Mouse (Mus musculus) embryonic facial prominence, embryonic 11.5 days (tissue): ENCODE measurements around the gene Dand5. TPM values are rescaled to one million over a fixed set of nuclear protein-coding genes. Genes with fewer than 3 reads are reported as not detected.
A peak's percentile ranks its signal among the peaks of the same experiment; 100 is the strongest.

Source experiments
- ATAC-seq: fragments of 200-750 bp; cut with Nextera tagmentation; replicated peaks from 2 replicates; pipeline ENCODE4 v1.8.0; 2017; ENCODE audit warnings: low read depth; ENCODE audit not compliant: insufficient number of reproducible peaks, low FRiP score, low TSS enrichment
- DNase-seq: peaks from one replicate; pipeline ENCODE4 v3.0.0-alpha.2; 2015; ENCODE audit warnings: low spot score
- H3K27ac ChIP-seq: fragments of 300-500 bp; sonication (generic); replicated peaks from 2 replicates; pipeline ENCODE4 v1.5.1; 2014; ENCODE audit warnings: mild to moderate bottlenecking, low read depth, low read length, control low read depth
- H3K27me3 ChIP-seq: fragments of 300-500 bp; sonication (generic); 2 replicates; pipeline ENCODE4 v1.6.1; 2014; ENCODE audit warnings: mild to moderate bottlenecking, low read length, moderate library complexity, mixed read lengths; ENCODE audit not compliant: control insufficient read depth, insufficient read depth
- H3K36me3 ChIP-seq: fragments of 300-500 bp; sonication (generic); replicated peaks from 2 replicates; pipeline ENCODE4 v1.6.1; 2014; ENCODE audit warnings: low read depth, mild to moderate bottlenecking, low read length, moderate library complexity, mixed read lengths; ENCODE audit not compliant: control insufficient read depth, insufficient read depth
- H3K4me1 ChIP-seq: fragments of 300-500 bp; sonication (generic); 2 replicates; pipeline ENCODE4 v1.6.1; 2014; ENCODE audit warnings: low read length, mixed read lengths; ENCODE audit not compliant: control insufficient read depth, insufficient read depth
- H3K4me2 ChIP-seq: fragments of 300-500 bp; sonication (generic); 2 replicates; pipeline ENCODE4 v1.6.1; 2014; ENCODE audit warnings: low read depth, mild to moderate bottlenecking, control low read depth, low read length, moderate library complexity
- H3K4me3 ChIP-seq: fragments of 300-500 bp; sonication (generic); 2 replicates; pipeline ENCODE4 v1.5.1; 2014; ENCODE audit warnings: low read depth, low read length, control low read depth
- H3K9ac ChIP-seq: fragments of 300-500 bp; sonication (generic); replicated peaks from 2 replicates; pipeline ENCODE4 v1.6.1; 2014; ENCODE audit warnings: mild to moderate bottlenecking, control low read depth, low read length
- H3K9me3 ChIP-seq: fragments of 300-500 bp; sonication (generic); replicated peaks from 2 replicates; pipeline ENCODE4 v1.6.1; 2016; ENCODE audit warnings: mild to moderate bottlenecking, low read length, inconsistent platforms, mixed read lengths; ENCODE audit not compliant: control insufficient read depth
- WGBS: fragments of 180-500 bp; shearing (Covaris S2); extraction: QIAGEN DNeasy Blood & Tissue Kit; methylation state at CpG from one replicate; pipeline ENCODE4 v1.1.7; 2014; 5-methylcytosine and 5-hydroxymethylcytosine counted together
- polyA plus RNA-seq: library from polyadenylated mRNA; unstranded; fragments of >200 nt; fragmentation: Nextera tagmentation; extraction: Ambion mirVana; gene quantifications from 2 replicates; pipeline ENCODE4 v1.2.1, GENCODE M21; 2014

Gene Dand5
- polyA plus RNA-seq, 1 experiment from 2014 or later, result 3.6 TPM

- H3K4me1 ChIP-seq, result no peaks in the 10 kb centered on the region; the same call in 1 of the 2 replicates
- no peaks in the 10 kb centered on the region for H3K9me3 ChIP-seq
- ATAC-seq (no peak), DNase-seq (no peak)
- WGBS, result 51% methylated on average over 13 of the region's 13 CpGs
- no peak overlapping the region for H3K9ac ChIP-seq
- no peak overlapping the region for H3K4me3 ChIP-seq
- H3K27ac ChIP-seq, result no peak overlapping the region
- H3K36me3 ChIP-seq, result no peaks in the 10 kb centered on the region
- peaks cover 91% of the 10 kb centered on the region for H3K27me3 ChIP-seq
- H3K4me2 ChIP-seq, result no peak overlapping the region
Measured at GRCm38 (mm10) chr8:84793791-84794485, 28.7 kb downstream of the Dand5 start.

GRCm38 (mm10) chr8:84793134-84793533, 29.5 kb downstream of the Dand5 start:
- H3K27ac ChIP-seq, result no peak overlapping the region
- WGBS, result 85% methylated on average over 9 of the region's 9 CpGs
- peaks cover 91% of the 10 kb centered on the region for H3K27me3 ChIP-seq
- no peaks in the 10 kb centered on the region for H3K4me1 ChIP-seq
- H3K4me3 ChIP-seq, result no peak overlapping the region
- ATAC-seq (no peak), DNase-seq (no peak)
- no peaks in the 10 kb centered on the region for H3K9me3 ChIP-seq
- H3K36me3 ChIP-seq, result no peaks in the 10 kb centered on the region
- H3K4me2 ChIP-seq, result no peak overlapping the region
- no peak overlapping the region for H3K9ac ChIP-seq

- no peaks in the 10 kb centered on the region for H3K9me3 ChIP-seq
- no peak overlapping the region for H3K27ac ChIP-seq
- DNase-seq, result no peak
- H3K27me3 ChIP-seq, result peaks cover 91% of the 10 kb centered on the region
- no peak overlapping the region for H3K9ac ChIP-seq
- no peaks in the 10 kb centered on the region for H3K4me1 ChIP-seq
- no peak overlapping the region for H3K4me3 ChIP-seq
- no peak for ATAC-seq
- no peak overlapping the region for H3K4me2 ChIP-seq
- H3K36me3 ChIP-seq, result no peaks in the 10 kb centered on the region
- WGBS, result 72% methylated on average over 12 of the region's 12 CpGs
Measured at GRCm38 (mm10) chr8:84792429-84792947, 30.1 kb downstream of the Dand5 start.

GRCm38 (mm10) chr8:84790537-84790936, 32.1 kb downstream of the Dand5 start:
- Histone ChIP-seq H3K4me3 (no peak overlapping the region), H3K9ac (no peak overlapping the region), H3K4me1 (no peaks in the 10 kb centered on the region), H3K27me3 (peaks cover 92% of the 10 kb centered on the region), H3K4me2 (no peak overlapping the region), H3K27ac (no peak overlapping the region), H3K9me3 (no peaks in the 10 kb centered on the region), H3K36me3 (no peaks in the 10 kb centered on the region)
- no peak for DNase-seq
- ATAC-seq, result no peak
- 66% methylated on average over 2 of the region's 2 CpGs for WGBS

- DNase-seq, result no peak
- Histone ChIP-seq H3K9me3 (no peaks in the 10 kb centered on the region), H3K27ac (no peak overlapping the region), H3K36me3 (no peaks in the 10 kb centered on the region), H3K4me2 (no peak overlapping the region), H3K9ac (no peak overlapping the region), H3K4me3 (no peak overlapping the region), H3K4me1 (no peaks in the 10 kb centered on the region), H3K27me3 (peaks cover 93% of the 10 kb centered on the region)
- ATAC-seq, result 0 out of 2 replicates have a peak, but pooled peaks have one; percentile 27
- 76% methylated on average over 5 of the region's 9 CpGs for WGBS
Measured at GRCm38 (mm10) chr8:84789855-84790486, 32.7 kb downstream of the Dand5 start.

GRCm38 (mm10) chr8:84789345-84789744, 33.3 kb downstream of the Dand5 start:
- Histone ChIP-seq H3K9ac (no peak overlapping the region), H3K27ac (no peak overlapping the region), H3K4me2 (no peak overlapping the region), H3K9me3 (no peaks in the 10 kb centered on the region), H3K27me3 (peaks cover 93% of the 10 kb centered on the region), H3K4me3 (no peak overlapping the region), H3K36me3 (no peaks in the 10 kb centered on the region), H3K4me1 (no peaks in the 10 kb centered on the region)
- no peak for ATAC-seq
- WGBS, result 51% methylated on average over 5 of the region's 5 CpGs
- DNase-seq, result no peak

GRCm38 (mm10) chr8:84788896-84789295, 33.7 kb downstream of the Dand5 start:
- Histone ChIP-seq H3K9me3 (no peaks in the 10 kb centered on the region), H3K27me3 (peaks cover 93% of the 10 kb centered on the region), H3K36me3 (no peaks in the 10 kb centered on the region), H3K27ac (no peak overlapping the region), H3K4me2 (no peak overlapping the region), H3K9ac (no peak overlapping the region), H3K4me1 (no peaks in the 10 kb centered on the region), H3K4me3 (no peak overlapping the region)
- ATAC-seq (no peak), DNase-seq (no peak)
- WGBS, result 9% methylated on average over 11 of the region's 11 CpGs
